Mouse (Mus musculus) testis, adult 2 months (tissue): ENCODE data around the gene Gipr. TPM values are rescaled to one million over a fixed set of nuclear protein-coding genes. Genes with fewer than 3 reads are reported as not detected.

Experiments
- H3K27ac ChIP-seq: fragments of 200-500 bp; 2 replicates; pipeline ENCODE4 v1.5.1; 2012; ENCODE audit warnings: low read depth, low read length; ENCODE audit not compliant: control insufficient read depth, insufficient read depth
- H3K27me3 ChIP-seq: fragments of 200-500 bp; 2 replicates; pipeline ENCODE4 v1.6.1; 2012; ENCODE audit warnings: mild to moderate bottlenecking, low read length, moderate library complexity; ENCODE audit not compliant: control insufficient read depth, insufficient read depth
- H3K36me3 ChIP-seq: fragments of 200-500 bp; 2 replicates; pipeline ENCODE4 v1.6.1; 2012; ENCODE audit warnings: mild to moderate bottlenecking, low read length; ENCODE audit not compliant: control insufficient read depth, insufficient read depth
- H3K4me1 ChIP-seq: fragments of 200-500 bp; 2 replicates; pipeline ENCODE4 v1.6.1; 2012; ENCODE audit warnings: low read length; ENCODE audit not compliant: control insufficient read depth, insufficient read depth
- H3K4me3 ChIP-seq: fragments of 200-500 bp; 2 replicates; pipeline ENCODE4 v1.5.1; 2012; ENCODE audit warnings: low read depth, mild to moderate bottlenecking, low read length, moderate library complexity, mixed read lengths; ENCODE audit not compliant: control insufficient read depth
- CTCF ChIP-seq: fragments of 200-500 bp; IDR thresholded peaks from 2 replicates; pipeline ENCODE4 v1.5.1; 2012; ENCODE audit warnings: low read depth, mild to moderate bottlenecking, inconsistent platforms, low read length, moderate library complexity; ENCODE audit not compliant: control insufficient read depth, insufficient read depth, insufficient replicate concordance
- POLR2A ChIP-seq: fragments of 200-500 bp; IDR thresholded peaks from 2 replicates; pipeline ENCODE4 v1.6.1; 2012; ENCODE audit warnings: low read depth, mild to moderate bottlenecking, inconsistent platforms, low read length, moderate library complexity; ENCODE audit not compliant: control insufficient read depth
- polyA plus RNA-seq: library from polyadenylated mRNA; depleted of rRNA; stranded (reverse); fragments of >200 nt; gene quantifications from 2 replicates; pipeline ENCODE4 v1.2.3, GENCODE M21; 2012

Gipr gene
- polyA plus RNA-seq, 1 experiment = 24.3 TPM

- no peaks in the 10 kb centered on the region for H3K27me3 ChIP-seq
- TF ChIP-seq POLR2A (peak; percentile 38), CTCF (no peak)
- peaks cover 4% of the 10 kb centered on the region for H3K36me3 ChIP-seq
- H3K4me3 ChIP-seq = peak within 1 kb of the TSS; percentile 91
- H3K27ac ChIP-seq = peak within 1 kb of the TSS; percentile 95
- peaks cover 6% of the 10 kb centered on the region for H3K4me1 ChIP-seq
Observed at GRCm38 (mm10) chr7:19148875-19149541, 16.9 kb downstream of the Gipr start, which contains the start of gene Qpctl. TSS of gene Qpctl (minus strand) at chr7:19149291.

- H3K36me3 ChIP-seq = peaks cover 4% of the 10 kb centered on the region
- peak overlapping the region; percentile 91 for H3K4me3 ChIP-seq
- no peaks in the 10 kb centered on the region for H3K27me3 ChIP-seq
- H3K27ac ChIP-seq = peak overlapping the region; percentile 95
- H3K4me1 ChIP-seq = peaks cover 6% of the 10 kb centered on the region
- TF ChIP-seq POLR2A (no peak), CTCF (no peak)
Observed at GRCm38 (mm10) chr7:19148180-19148874, 17.6 kb downstream of the Gipr start.

DNA sequence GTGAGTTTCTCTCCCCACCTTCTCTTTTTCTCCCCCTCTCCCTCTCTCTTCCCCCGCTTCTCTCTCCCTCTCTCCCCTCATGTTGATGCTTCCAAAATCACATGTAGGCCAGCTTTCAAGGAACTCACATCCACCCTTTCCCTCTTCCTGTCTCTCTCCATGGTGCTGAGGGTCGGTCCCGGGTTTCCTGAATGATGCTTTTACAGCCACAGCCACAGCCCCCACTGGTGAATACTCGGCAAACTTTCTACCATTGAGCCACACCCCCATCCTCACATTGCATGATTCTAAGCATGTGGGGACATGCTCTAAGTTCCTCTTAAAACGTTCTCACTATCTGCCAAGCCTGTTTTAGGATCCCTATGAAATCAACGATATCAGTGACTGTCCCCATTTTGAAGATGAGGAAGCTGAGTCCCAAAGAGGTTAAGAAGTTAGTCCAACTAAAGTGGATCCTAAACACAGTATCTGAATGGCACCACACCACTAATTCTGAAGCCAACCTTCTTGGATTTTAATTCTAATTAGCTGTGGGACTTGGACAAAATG, 18.4 kb downstream of the Gipr start:
- peak overlapping the region; percentile 73 for H3K4me3 ChIP-seq
- TF ChIP-seq CTCF (no peak), POLR2A (no peak)
- H3K4me1 ChIP-seq = peaks cover 6% of the 10 kb centered on the region
- H3K27me3 ChIP-seq = no peaks in the 10 kb centered on the region
- H3K36me3 ChIP-seq = peaks cover 4% of the 10 kb centered on the region
- no peak overlapping the region for H3K27ac ChIP-seq

GRCm38 (mm10) chr7:19146793-19147192, 19.1 kb downstream of the Gipr start:
- Histone ChIP-seq H3K27ac (no peak overlapping the region), H3K4me1 (peaks cover 6% of the 10 kb centered on the region), H3K27me3 (no peaks in the 10 kb centered on the region), H3K4me3 (peak overlapping the region; percentile 73), H3K36me3 (no peaks in the 10 kb centered on the region)
- TF ChIP-seq CTCF = no peak
- no peak for TF ChIP-seq POLR2A

- Histone ChIP-seq H3K27ac (no peak overlapping the region), H3K4me3 (no peak overlapping the region), H3K36me3 (peaks cover 4% of the 10 kb centered on the region; the same call in 1 of the 2 replicates), H3K4me1 (no peaks in the 10 kb centered on the region), H3K27me3 (no peaks in the 10 kb centered on the region)
- TF ChIP-seq CTCF = 0 out of 2 replicates have a peak, but pooled peaks have one; percentile 21
- no peak for TF ChIP-seq POLR2A
Observed at GRCm38 (mm10) chr7:19137380-19137779, 28.5 kb downstream of the Gipr start.

DNA sequence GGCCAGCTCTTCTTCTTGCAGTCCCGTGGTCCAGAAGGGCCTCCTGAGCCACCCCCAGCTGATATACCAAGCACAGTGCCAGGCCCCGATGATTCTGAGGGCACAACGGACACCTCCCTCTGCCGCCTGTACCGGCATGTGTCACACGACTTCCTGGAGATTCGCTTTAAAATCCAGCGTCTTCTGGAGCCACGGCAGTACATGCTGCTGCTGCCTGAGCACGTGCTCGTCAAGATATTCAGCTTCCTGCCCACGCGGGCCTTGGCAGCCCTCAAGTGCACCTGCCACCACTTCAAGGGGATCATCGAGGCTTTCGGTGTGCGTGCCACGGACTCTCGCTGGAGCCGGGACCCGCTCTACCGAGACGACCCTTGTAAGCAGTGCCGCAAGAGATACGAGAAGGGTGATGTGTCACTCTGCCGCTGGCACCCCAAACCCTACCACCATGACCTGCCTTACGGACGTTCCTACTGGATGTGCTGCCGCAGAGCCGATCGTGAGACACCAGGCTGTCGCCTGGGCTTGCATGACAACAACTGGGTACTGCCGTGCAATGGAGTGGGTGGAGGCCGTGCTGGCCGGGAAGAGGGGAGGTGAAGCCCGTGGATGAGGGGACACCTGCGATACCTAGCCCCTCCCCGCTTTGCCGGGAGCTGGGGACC, 29.1 kb downstream of the Gipr start:
- Histone ChIP-seq H3K27me3 (no peaks in the 10 kb centered on the region), H3K4me1 (peaks cover under 1% of the 10 kb centered on the region; the same call in 1 of the 2 replicates), H3K36me3 (peaks cover 4% of the 10 kb centered on the region; the same call in 1 of the 2 replicates), H3K4me3 (no peak overlapping the region), H3K27ac (no peak overlapping the region)
- TF ChIP-seq CTCF (no peak), POLR2A (no peak)
